Mouse (Mus musculus): Measurements from ENCODE around the gene Tecr. TPM values are rescaled to one million over a fixed set of nuclear protein-coding genes. Genes with fewer than 3 reads are reported as not detected.

Tecr gene
- total and polyA plus RNA-seq, 2 experiments = 108 to 677 TPM

GRCm38 (mm10) chr8:83584771-83585170 is 23.0 kb downstream of the Tecr start:
- Histone ChIP-seq H3K4me1 (ENCODE audit: control insufficient read depth, insufficient read depth, low read length) (peaks cover 61% of the 10 kb centered on the region), H3K9ac (ENCODE audit: low read depth, low read length) (peak overlapping the region; percentile 15), H3K27ac (replicated peaks; ENCODE audit: insufficient read depth, low read depth, low read length) (peak overlapping the region; percentile 65), H3K27me3 (ENCODE audit: control insufficient read depth, insufficient read depth, low read length) (no peaks in the 10 kb centered on the region), H3K79me2 (ENCODE audit: control insufficient read depth, insufficient read depth, low read length) (peaks cover 32% of the 10 kb centered on the region), H3K36me3 (ENCODE audit: control insufficient read depth, insufficient read depth, low read length) (no peaks in the 10 kb centered on the region), H3K4me3 (ENCODE audit: insufficient read depth, low read depth, low read length) (no peak overlapping the region)
- TF ChIP-seq POLR2A (IDR thresholded peaks at IDR 0.05; ENCODE audit: extremely low read depth, insufficient read depth, low read length) (no peak), CTCF (IDR thresholded peaks at IDR 0.05; ENCODE audit: low read depth, low read length) (no peak)
- 32% methylated on average over 1 of the region's 1 CpGs for WGBS
- no peak for DNase-seq (ENCODE audit: extremely low read depth, low read depth, low spot score)

GRCm38 (mm10) chr8:83583236-83583635 is 24.5 kb downstream of the Tecr start:
- H3K4me3 ChIP-seq (ENCODE audit: insufficient read depth, low read depth, low read length) = no peak overlapping the region
- no peak overlapping the region for H3K27ac ChIP-seq (replicated peaks; ENCODE audit: insufficient read depth, low read depth, low read length)
- DNase-seq (ENCODE audit: extremely low read depth, low read depth, low spot score) = no peak
- H3K36me3 ChIP-seq (ENCODE audit: control insufficient read depth, insufficient read depth, low read length) = no peaks in the 10 kb centered on the region
- H3K9ac ChIP-seq (ENCODE audit: low read depth, low read length) = no peak overlapping the region
- WGBS = 87% methylated on average over 15 of the region's 15 CpGs
- H3K79me2 ChIP-seq (ENCODE audit: control insufficient read depth, insufficient read depth, low read length) = peaks cover 45% of the 10 kb centered on the region
- H3K4me1 ChIP-seq (ENCODE audit: control insufficient read depth, insufficient read depth, low read length) = peaks cover 58% of the 10 kb centered on the region
- no peaks in the 10 kb centered on the region for H3K27me3 ChIP-seq (ENCODE audit: control insufficient read depth, insufficient read depth, low read length)
- TF ChIP-seq CTCF (IDR thresholded peaks at IDR 0.05; ENCODE audit: low read depth, low read length) = no peak
- TF ChIP-seq POLR2A (IDR thresholded peaks at IDR 0.05; ENCODE audit: extremely low read depth, insufficient read depth, low read length) = no peak

- DNase-seq (ENCODE audit: extremely low read depth, low read depth, low spot score) = peak; percentile 86
- 24% methylated on average over 8 of the region's 8 CpGs for WGBS
- H3K4me3 ChIP-seq (ENCODE audit: insufficient read depth, low read depth, low read length) = no peak overlapping the region
- peaks cover 58% of the 10 kb centered on the region for H3K4me1 ChIP-seq (ENCODE audit: control insufficient read depth, insufficient read depth, low read length)
- H3K79me2 ChIP-seq (ENCODE audit: control insufficient read depth, insufficient read depth, low read length) = peaks cover 49% of the 10 kb centered on the region
- H3K9ac ChIP-seq (ENCODE audit: low read depth, low read length) = no peak overlapping the region
- H3K27me3 ChIP-seq (ENCODE audit: control insufficient read depth, insufficient read depth, low read length) = no peaks in the 10 kb centered on the region
- no peak for TF ChIP-seq POLR2A (IDR thresholded peaks at IDR 0.05; ENCODE audit: extremely low read depth, insufficient read depth, low read length)
- no peak; the same call in 1 of the 2 replicates for TF ChIP-seq CTCF (IDR thresholded peaks at IDR 0.05; ENCODE audit: low read depth, low read length)
- H3K27ac ChIP-seq (replicated peaks; ENCODE audit: insufficient read depth, low read depth, low read length) = no peak overlapping the region
- no peaks in the 10 kb centered on the region for H3K36me3 ChIP-seq (ENCODE audit: control insufficient read depth, insufficient read depth, low read length)
Measured at GRCm38 (mm10) chr8:83582226-83582625, 25.5 kb downstream of the Tecr start.

GRCm38 (mm10) chr8:83580826-83581225 is 26.9 kb downstream of the Tecr start:
- peak; percentile 92 for DNase-seq (ENCODE audit: extremely low read depth, low read depth, low spot score)
- Histone ChIP-seq H3K36me3 (ENCODE audit: control insufficient read depth, insufficient read depth, low read length) (no peaks in the 10 kb centered on the region), H3K4me3 (ENCODE audit: insufficient read depth, low read depth, low read length) (no peak overlapping the region), H3K79me2 (ENCODE audit: control insufficient read depth, insufficient read depth, low read length) (peaks cover 51% of the 10 kb centered on the region), H3K9ac (ENCODE audit: low read depth, low read length) (peak overlapping the region; percentile 13; the same call in 1 of the 2 replicates), H3K4me1 (ENCODE audit: control insufficient read depth, insufficient read depth, low read length) (peaks cover 49% of the 10 kb centered on the region), H3K27ac (replicated peaks; ENCODE audit: insufficient read depth, low read depth, low read length) (peak overlapping the region; percentile 65), H3K27me3 (ENCODE audit: control insufficient read depth, insufficient read depth, low read length) (no peaks in the 10 kb centered on the region)
- 21% methylated on average over 8 of the region's 8 CpGs for WGBS
- TF ChIP-seq POLR2A (IDR thresholded peaks at IDR 0.05; ENCODE audit: extremely low read depth, insufficient read depth, low read length) = no peak

GRCm38 (mm10) chr8:83579676-83580075 is 28.1 kb downstream of the Tecr start:
- Histone ChIP-seq H3K4me1 (ENCODE audit: control insufficient read depth, insufficient read depth, low read length) (peaks cover 43% of the 10 kb centered on the region), H3K36me3 (ENCODE audit: control insufficient read depth, insufficient read depth, low read length) (no peaks in the 10 kb centered on the region), H3K4me3 (ENCODE audit: insufficient read depth, low read depth, low read length) (no peak overlapping the region), H3K9ac (ENCODE audit: low read depth, low read length) (no peak overlapping the region), H3K27ac (replicated peaks; ENCODE audit: insufficient read depth, low read depth, low read length) (no peak overlapping the region), H3K79me2 (ENCODE audit: control insufficient read depth, insufficient read depth, low read length) (peaks cover 61% of the 10 kb centered on the region), H3K27me3 (ENCODE audit: control insufficient read depth, insufficient read depth, low read length) (no peaks in the 10 kb centered on the region)
- DNase-seq (ENCODE audit: extremely low read depth, low read depth, low spot score) = no peak
- TF ChIP-seq POLR2A (IDR thresholded peaks at IDR 0.05; ENCODE audit: extremely low read depth, insufficient read depth, low read length) (no peak), CTCF (IDR thresholded peaks at IDR 0.05; ENCODE audit: low read depth, low read length) (no peak)
- 93% methylated on average over 8 of the region's 8 CpGs for WGBS

- WGBS = 79% methylated on average over 17 of the region's 17 CpGs
- H3K27ac ChIP-seq (replicated peaks; ENCODE audit: insufficient read depth, low read depth, low read length) = no peak overlapping the region
- H3K36me3 ChIP-seq (ENCODE audit: control insufficient read depth, insufficient read depth, low read length) = no peaks in the 10 kb centered on the region
- no peak overlapping the region for H3K4me3 ChIP-seq (ENCODE audit: insufficient read depth, low read depth, low read length)
- H3K27me3 ChIP-seq (ENCODE audit: control insufficient read depth, insufficient read depth, low read length) = no peaks in the 10 kb centered on the region
- no peak for TF ChIP-seq CTCF (IDR thresholded peaks at IDR 0.05; ENCODE audit: low read depth, low read length)
- TF ChIP-seq POLR2A (IDR thresholded peaks at IDR 0.05; ENCODE audit: extremely low read depth, insufficient read depth, low read length) = no peak
- peaks cover 58% of the 10 kb centered on the region for H3K79me2 ChIP-seq (ENCODE audit: control insufficient read depth, insufficient read depth, low read length)
- no peak overlapping the region; the same call in 1 of the 2 replicates for H3K9ac ChIP-seq (ENCODE audit: low read depth, low read length)
- peaks cover 42% of the 10 kb centered on the region for H3K4me1 ChIP-seq (ENCODE audit: control insufficient read depth, insufficient read depth, low read length)
- no peak for DNase-seq (ENCODE audit: extremely low read depth, low read depth, low spot score)
Measured at GRCm38 (mm10) chr8:83578131-83579055, 29.4 kb downstream of the Tecr start.
